Mouse (Mus musculus): ENCODE data around the gene Got2. TPM values are rescaled to one million over a fixed set of nuclear protein-coding genes. Genes with fewer than 3 reads are reported as not detected.

Gene Got2
- total RNA-seq (2021): 100 to 1,000 TPM; 147 to 156 TPM

DNA sequence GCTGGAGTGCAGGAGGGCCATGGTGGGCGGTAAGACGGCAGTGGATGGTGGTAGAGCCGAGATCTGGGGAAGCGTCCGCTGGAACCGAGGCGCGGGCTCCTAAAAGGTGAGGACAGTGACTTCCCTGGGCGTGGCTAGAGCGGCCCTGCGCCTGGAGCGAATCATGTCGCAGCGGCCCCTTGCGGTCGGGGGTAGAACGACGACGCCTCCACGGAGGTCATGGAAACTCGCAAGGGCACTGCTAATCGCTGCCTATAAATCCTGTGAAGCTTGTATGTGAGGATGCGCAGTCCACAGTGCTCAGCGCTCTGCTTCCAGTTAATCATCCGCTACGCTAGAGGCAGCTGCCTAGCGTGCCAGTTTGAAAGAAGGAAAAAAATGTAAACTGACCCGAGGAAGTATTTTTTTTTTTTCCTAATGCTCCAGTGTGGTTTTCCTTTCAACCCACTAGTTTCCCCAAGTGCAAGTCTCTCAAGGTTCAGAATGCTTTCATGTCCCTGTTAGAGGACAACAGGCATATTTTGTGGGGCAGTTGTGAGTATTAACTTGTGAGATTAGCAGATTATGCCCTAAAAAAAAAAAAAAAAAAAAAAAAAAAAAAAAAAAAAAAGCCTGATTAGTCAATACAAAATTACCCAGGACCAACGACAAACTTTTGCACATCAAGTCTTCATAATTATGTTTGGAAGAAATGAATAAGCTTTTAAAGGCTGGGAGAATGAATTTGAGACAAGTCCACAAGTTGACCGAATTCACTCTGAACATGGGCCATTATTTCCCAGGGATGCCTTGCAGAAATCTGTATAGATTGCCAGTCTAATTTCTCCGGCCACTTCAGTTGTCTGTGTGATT is at the start of gene Got2:
Gene Got2 (minus strand): TSS at position 263 of the 852 bp plus-strand sequence.
- intact Hi-C loops (cut with DNase I): no loop called here
- DNase-seq: peak; percentile 92

DNA sequence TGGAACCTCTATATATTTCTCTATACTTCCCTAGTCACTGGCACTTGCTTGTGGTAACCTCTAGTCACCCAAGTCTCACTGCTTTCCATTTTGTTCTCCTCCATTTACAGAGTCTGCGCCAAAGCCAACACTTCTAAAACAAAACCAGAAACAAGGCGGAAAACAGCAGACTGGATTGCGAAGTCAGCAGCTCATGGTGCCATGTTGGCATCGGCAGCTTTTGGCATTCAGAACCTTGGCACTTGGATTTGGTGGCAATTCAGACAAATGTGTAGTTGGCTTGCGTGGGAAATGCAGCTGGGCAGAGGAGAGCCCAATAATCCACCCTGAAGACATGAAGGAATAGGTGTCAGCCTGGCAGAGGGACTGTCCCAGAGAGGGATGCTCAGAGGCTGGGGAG is 44.5 kb upstream of the Got2 start:
- no peak for DNase-seq
- intact Hi-C loops (cut with DNase I): no loop called here

DNA sequence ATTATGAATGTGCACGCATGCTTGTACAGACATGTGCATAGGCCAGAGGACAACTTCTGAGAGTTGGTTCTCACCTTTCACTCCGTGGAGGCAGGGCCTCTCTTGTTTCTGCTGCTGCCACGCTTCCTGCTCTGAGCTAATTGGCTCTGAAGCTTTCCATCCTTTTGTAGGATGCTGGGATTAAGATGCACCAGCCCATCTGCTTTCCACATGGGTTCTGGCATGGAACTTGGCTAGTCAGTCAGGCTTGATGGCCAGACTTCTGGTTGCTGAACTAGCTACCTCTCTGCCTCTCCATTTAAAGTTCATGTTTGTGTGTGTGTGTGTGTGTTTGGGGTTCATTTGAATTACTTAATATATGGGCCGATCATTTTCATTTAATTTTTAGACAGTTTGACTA is 41.5 kb upstream of the Got2 start:
- intact Hi-C loops (cut with DNase I): no loop called here
- DNase-seq: peak; percentile 17

DNA sequence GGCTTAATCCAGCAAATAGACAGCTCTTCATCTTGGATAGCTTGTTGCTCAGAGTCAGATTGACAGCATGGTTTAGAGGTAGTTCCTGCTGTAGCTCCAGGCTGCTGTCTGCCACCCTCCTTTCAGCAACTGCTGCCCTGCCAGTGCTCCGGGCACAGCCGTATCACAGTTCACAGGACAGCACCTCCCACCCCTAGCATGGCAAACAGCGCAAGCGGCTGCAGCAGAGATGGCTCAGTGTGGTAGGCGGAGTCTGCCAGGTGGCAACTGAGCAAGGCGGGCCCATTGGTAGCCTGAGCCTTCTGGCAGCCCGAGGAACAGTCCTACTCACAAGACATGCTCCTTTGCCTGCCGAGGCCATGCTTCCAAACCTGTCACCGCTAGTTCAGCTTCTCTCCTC is 27.8 kb upstream of the Got2 start:
- DNase-seq: peak; percentile 52
- intact Hi-C loops (cut with DNase I): loop anchor here (10.0 kb wide), 1 partner anchor 141 kb away; no protein-coding TSS in a partner anchor

DNA sequence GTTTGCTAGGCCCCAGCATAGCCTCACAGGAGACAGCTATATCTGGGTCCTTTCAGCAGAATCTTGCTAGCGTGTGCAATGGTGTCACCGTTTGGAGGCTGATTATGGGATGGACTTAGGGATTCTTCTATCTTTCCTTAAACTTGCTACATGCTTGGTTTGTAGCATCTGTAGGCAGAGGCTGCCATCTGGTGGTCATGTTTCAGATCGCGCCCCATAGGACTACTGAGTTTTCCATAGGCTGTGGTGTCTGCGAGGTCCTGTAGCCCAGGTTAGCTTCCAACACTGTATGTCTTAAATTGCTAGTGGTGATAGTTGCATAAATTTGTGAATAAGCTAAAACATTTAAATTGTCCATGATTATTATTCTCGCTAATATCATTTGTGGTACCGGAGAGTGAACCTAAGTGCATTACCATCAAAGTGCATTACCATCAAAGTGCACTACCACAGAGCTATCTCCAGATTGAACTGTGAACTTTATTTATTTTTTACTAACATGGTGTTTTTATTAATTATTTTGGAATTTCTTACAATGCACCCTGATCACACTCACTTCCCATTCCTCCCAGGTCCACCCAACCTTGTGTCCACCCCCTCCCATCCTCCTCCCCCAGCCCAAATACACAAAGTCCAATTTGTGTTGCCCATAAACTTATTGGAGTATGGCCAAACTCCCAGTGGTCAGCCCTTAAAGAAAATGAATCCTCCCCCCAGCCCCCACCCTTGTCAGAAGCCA is 26.7 kb upstream of the Got2 start:
- peak; percentile 77 for DNase-seq
- intact Hi-C loops (cut with DNase I): loop anchor here (10.0 kb wide), 1 partner anchor 140 kb away; no protein-coding TSS in a partner anchor

DNA sequence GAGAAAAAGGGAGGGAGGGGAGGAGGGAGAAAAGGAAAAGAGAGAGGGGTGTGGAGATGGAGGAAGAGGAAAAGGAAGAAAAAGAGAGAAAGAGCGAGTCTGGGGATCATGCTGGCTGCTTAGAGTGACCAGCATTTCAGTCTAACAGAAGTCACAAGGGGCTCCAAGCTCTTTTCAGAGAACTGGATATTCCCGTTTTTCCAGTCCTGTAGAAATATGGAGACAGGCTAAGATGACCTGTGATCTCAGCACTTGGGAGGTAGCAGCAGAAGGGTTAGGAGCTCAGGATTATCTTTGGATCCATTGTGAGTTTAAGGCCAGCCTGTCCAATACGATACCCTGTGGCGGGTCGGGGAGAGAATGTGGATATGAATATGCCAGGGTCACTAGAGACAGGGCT is 22.9 kb upstream of the Got2 start:
- intact Hi-C loops (cut with DNase I): loop anchor here (10.0 kb wide), 1 partner anchor 136 kb away; no protein-coding TSS in a partner anchor
- DNase-seq: no peak

DNA sequence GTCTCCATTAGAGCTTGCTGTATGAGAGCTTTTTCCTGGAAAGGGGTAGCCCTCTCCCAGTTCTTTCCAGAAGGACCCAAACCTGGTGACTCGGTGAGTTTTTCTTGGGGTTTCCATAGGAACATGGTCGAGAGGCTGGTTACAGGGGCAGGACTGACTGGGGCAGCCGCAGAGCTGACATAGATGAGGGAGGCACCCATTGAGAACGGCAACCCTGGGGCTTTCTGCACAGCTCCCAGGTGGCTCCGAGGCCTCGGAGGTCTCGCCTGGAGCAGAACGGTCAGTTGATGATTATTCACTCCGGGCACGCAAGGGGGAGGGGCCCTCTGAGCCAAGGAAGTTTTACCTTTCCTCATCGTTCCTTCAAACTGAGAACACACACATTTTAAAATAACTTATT is 19.5 kb upstream of the Got2 start:
- intact Hi-C loops (cut with DNase I): no loop called here
- DNase-seq: no peak

- intact Hi-C loops (cut with DNase I): no loop called here
- no peak for DNase-seq
Measured at GRCm38 (mm10) chr8:95906738-95907137, 18.4 kb upstream of the Got2 start.

- no peak for DNase-seq
Measured at GRCm38 (mm10) chr8:95901864-95902263, 13.5 kb upstream of the Got2 start.

DNA sequence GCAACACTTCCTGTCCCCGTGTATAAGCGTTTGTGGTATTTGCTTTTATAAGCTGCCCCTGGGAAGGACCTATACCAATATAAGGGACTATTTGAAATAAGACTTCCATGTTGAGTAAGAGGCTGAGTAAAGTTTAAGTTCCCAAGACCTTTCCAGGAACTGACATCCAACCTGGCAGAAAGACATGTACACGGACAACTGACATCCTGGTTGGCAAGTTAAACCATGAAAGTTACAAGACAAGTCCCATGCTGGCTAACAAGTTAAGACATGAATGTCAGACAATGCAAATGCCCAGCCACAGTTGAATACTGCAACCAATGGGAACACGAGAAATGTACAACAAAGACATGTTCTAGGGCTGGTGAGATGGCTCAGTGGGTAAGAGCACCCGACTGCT is 5.4 kb upstream of the Got2 start:
- no peak for DNase-seq
- intact Hi-C loops (cut with DNase I): no loop called here

More at GRCm38 (mm10) chr8:95901864-95902263, 13.5 kb upstream of the Got2 start:
- intact Hi-C loops (cut with DNase I): no loop called here

DNA sequence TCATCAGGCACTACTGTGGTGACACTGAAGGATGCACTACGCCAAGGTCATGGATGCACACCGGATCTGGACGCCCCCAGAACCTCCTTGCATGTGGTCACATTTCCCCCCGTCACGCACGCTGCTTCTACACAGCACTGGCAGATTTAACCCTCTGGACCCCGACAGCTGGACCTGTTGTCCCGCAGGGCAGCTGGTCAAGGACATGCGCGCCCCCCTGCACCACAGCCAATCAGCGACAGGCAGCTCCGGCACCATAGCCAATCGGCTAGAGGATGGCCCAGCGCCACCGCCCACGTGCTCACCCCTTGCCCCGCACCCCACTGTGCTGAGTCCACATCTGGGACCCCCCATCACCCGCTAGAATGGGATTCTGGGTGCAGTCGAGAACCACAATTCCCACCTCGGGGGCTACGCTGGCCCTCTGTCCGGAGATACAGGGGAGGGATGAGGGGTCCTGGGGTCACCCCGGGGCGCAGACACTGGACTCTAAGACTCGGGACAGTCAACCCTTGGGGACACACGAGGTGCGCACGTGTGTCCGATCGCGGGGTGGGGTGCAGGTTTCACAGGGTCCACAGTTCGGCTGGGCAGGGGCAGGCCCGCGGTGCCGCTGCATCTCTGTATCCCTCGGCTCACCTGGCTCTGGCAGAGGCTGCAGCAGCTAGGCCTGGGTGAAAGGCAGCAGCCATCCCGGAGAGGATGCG is 616 bp downstream of the Got2 start:
- peak; percentile 89 for DNase-seq
- intact Hi-C loops (cut with DNase I): no loop called here

DNA sequence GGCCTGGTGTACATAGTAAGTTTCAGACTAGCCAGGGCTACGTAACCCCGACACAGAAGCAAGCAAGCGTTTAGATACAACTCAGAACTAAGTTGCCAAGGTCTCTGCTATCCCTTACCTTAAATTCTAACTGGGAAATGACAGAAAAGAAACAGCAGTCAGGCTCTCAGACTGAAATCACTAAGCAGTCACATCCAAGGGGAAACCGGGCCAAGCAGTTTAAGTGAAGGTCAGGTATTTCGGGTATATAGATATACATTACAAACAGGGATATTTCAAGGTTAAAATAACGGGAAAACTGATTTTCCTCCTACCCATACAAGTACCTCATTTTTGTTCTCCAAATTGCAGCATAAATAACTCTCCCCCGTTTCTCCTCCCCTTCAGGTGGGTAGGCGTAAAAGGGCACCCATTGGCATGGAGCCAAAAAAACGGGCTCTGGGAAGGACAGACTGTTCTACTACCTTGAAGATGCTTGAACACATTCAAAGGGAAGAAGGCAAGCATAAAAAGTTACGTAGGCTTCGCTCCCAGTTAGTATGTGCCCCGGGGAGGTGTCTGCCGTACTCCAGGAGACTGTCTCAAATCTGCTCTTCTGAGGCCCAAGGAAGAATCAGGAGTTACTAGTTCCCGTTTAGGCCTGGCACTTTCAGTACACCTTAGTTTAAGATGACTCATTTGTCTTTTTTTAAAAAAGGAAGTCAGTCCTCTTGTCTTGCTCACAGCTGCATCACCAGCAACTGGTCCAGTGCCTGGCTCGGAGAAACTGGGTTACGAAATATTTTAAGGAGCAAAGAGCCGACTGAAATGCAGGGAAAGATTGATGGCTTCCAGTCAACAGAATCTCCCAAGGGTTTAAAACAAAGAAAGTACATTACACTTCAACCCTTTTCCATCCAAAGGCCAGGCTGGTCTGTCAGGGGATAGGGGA is 1.4 kb downstream of the Got2 start:
- intact Hi-C loops (cut with DNase I): no loop called here
- peak; percentile 17 for DNase-seq

- intact Hi-C loops (cut with DNase I): no loop called here
- no peak for DNase-seq
Measured at GRCm38 (mm10) chr8:95885966-95886365, 2.4 kb downstream of the Got2 start.

GRCm38 (mm10) chr8:95885271-95885841 is 3.0 kb downstream of the Got2 start:
- intact Hi-C loops (cut with DNase I): no loop called here
- DNase-seq: no peak

- no peak for DNase-seq
- intact Hi-C loops (cut with DNase I): no loop called here
Measured at GRCm38 (mm10) chr8:95884491-95884890, 3.9 kb downstream of the Got2 start.

DNA sequence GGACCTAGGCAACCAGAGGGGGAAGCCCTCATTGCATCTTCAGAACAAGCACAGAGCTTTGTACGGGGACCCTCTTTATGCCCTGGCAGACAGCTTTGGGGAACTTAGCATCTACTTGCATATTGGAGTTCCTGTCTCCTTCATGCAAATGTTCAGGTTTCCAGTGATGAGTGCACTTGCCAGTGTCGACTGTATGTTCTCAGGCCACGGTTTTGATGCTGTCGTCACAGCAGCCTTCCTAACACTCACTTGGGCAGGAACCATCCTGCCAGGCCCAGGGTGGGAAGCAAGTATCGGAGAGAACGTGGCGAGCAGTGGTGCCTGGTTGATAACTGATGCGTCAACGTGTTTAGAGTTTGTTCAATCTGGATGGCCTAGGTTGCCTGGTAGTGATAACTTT is 6.2 kb downstream of the Got2 start:
- intact Hi-C loops (cut with DNase I): no loop called here
- no peak for DNase-seq

- DNase-seq: no peak
- intact Hi-C loops (cut with DNase I): no loop called here
Measured at GRCm38 (mm10) chr8:95881576-95881975, 6.8 kb downstream of the Got2 start.

DNA sequence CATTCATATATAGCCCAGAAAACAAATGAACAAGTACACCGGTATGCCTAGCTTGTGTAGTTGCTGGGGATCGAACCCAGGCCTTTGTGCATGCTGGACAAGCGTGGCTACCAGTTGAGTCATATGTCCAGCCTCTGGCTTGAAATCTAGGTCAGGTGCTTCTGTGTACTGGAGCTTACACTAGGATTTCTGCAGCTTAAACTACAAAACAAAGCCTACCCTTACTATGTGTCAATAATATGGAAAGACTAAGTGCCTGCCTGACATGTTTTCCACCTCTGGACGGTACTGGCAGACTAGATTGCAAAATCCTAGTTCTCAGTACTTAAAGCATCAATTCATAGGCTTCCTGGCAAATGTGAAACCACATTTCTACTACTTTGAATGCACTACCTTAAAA is 8.5 kb downstream of the Got2 start:
- intact Hi-C loops (cut with DNase I): no loop called here
- DNase-seq: no peak

DNA sequence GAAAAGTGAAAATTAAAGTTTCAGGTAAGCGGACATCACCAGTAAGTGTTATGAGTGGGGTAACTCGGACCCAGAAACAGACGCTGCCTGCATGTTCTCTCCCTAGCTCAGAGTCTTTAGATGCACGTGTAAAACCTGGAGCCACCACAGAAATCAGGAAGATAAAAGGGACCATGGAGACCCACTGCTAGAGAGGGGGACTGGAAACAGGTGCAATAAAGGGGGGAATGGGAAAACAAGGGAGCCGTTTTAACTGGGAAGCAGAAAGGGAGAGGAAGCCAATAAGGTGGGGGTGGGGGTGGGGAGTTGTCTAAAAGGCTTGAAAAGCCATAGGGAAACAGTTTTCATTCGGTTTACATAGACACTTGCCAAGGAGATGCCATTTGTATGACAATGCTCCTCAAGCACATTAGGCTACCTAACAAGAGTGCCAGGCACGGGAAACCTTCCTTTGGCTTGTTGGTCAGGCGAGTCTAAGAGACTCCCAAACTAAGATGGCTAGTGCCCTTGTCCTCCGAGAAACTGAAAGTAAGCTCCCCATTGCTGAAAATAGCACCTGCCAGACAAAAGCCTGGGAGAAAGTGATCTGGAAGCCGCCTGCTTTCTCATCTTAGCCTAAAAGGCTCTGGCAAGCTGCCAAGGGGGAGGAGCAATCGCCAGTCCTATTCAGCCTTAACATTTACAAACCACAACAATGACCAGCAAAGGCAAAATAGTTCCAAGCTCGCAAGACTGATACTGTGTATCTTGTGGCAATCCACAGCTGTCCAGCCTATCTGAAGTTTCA is 10.0 kb downstream of the Got2 start:
- intact Hi-C loops (cut with DNase I): no loop called here
- DNase-seq: peak; percentile 58
